Mouse (Mus musculus): ENCODE measurements around the gene Mettl7b. TPM values are rescaled to one million over a fixed set of nuclear protein-coding genes. Genes with fewer than 3 reads are reported as not detected.

Gene Mettl7b
- polyA plus RNA-seq, 2 experiments = 0.21 to 0.24 TPM

DNA sequence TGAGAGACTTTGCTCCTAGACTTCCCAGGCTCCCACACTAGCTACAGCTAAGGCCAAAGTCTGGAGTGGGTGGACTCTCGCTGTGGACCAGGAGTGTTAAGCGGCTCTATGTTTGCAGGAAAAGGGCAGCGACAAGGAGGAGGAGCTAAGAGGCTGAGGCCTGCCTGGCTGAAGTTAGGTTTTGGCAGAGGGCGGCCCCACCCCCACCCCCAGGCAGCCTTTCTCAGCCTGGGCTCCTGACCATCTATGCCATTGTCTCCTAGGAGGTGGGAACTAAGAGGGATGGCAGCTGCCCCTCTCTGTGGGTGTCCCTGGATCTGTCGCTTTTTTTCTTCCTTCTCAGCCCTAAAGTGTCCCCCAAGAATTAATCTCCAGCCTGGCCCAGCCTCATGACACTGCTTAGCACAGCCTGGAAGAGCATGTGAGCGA is 41.6 kb downstream of the Mettl7b start:
- no peak for ATAC-seq (ENCODE audit: low FRiP score, low read depth)
- Histone ChIP-seq H3K9ac (ENCODE audit: low read depth, low read length, severe bottlenecking) (0 out of 2 replicates have a peak overlapping the region, but pooled peaks have one; percentile 17), H3K36me3 (ENCODE audit: control insufficient read depth, insufficient read depth, low read length) (peaks cover 42% of the 10 kb centered on the region), H3K4me3 (replicated peaks; ENCODE audit: low read length) (no peak overlapping the region), H3K27me3 (ENCODE audit: control insufficient read depth, insufficient read depth, low read length) (no peaks in the 10 kb centered on the region), H3K4me1 (ENCODE audit: control insufficient read depth, insufficient read depth, low read length) (peaks cover 21% of the 10 kb centered on the region), H3K4me2 (replicated peaks; ENCODE audit: low read depth, low read length, severe bottlenecking) (no peak overlapping the region), H3K9me3 (ENCODE audit: control insufficient read depth, low read length) (no peaks in the 10 kb centered on the region), H3K27ac (replicated peaks; ENCODE audit: low read depth, low read length) (no peak overlapping the region)
- WGBS = 39% methylated on average over 6 of the region's 6 CpGs
- TF ChIP-seq POLR2A (IDR thresholded peaks at IDR 0.05; ENCODE audit: borderline replicate concordance, extremely low read depth, insufficient read depth, insufficient read length) = no peak
- no peak for DNase-seq (ENCODE audit: low spot score)

DNA sequence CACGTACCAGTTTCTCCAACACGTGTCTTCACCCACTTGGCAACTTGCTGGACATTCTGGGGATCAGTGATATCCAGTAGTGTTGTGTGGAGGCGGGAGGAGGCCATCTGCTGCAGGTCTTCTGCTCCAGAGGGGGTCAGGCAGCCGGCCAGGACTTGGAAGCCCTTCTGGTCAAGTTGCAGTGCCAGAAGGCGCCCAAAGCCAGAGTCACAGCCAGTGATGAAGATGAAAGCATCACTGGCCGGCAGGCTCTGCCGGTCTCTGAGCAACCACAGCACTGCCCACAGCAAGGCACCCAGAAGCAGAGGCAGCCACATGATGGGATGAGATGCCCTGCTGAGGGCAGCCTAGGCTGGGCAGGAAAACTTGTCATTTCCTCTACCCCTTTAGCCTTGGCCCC is 42.5 kb downstream of the Mettl7b start:
- Histone ChIP-seq H3K9me3 (ENCODE audit: control insufficient read depth, low read length) (no peaks in the 10 kb centered on the region), H3K36me3 (ENCODE audit: control insufficient read depth, insufficient read depth, low read length) (peaks cover 52% of the 10 kb centered on the region), H3K4me2 (replicated peaks; ENCODE audit: low read depth, low read length, severe bottlenecking) (no peak overlapping the region), H3K9ac (ENCODE audit: low read depth, low read length, severe bottlenecking) (no peak overlapping the region), H3K4me1 (ENCODE audit: control insufficient read depth, insufficient read depth, low read length) (peaks cover 21% of the 10 kb centered on the region), H3K27me3 (ENCODE audit: control insufficient read depth, insufficient read depth, low read length) (no peaks in the 10 kb centered on the region), H3K27ac (replicated peaks; ENCODE audit: low read depth, low read length) (no peak overlapping the region), H3K4me3 (replicated peaks; ENCODE audit: low read length) (no peak overlapping the region)
- DNase-seq (ENCODE audit: low spot score) = no peak
- 83% methylated on average over 7 of the region's 7 CpGs for WGBS
- ATAC-seq (ENCODE audit: low FRiP score, low read depth) = no peak
- no peak for TF ChIP-seq POLR2A (IDR thresholded peaks at IDR 0.05; ENCODE audit: borderline replicate concordance, extremely low read depth, insufficient read depth, insufficient read length)

DNA sequence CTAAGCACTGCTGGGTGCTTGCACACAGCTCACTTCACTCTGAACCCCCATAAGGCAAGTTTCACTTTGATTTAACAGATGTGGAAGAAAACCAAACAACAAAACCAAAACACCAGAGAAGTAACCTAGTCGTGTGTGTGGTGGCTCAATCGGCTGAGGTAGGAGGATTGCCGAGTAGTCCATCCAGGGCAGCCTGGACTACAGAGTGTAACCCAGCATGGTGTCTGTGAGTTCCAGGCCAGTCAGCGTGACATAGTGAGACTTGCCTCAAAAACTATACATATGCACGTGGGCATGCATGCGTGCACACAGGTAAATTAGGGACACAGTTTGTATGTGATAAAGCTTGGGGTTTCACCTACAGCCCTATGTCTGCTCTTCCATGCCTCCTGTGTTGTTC is 43.4 kb downstream of the Mettl7b start:
- Histone ChIP-seq H3K9ac (ENCODE audit: low read depth, low read length, severe bottlenecking) (no peak overlapping the region), H3K4me3 (replicated peaks; ENCODE audit: low read length) (no peak overlapping the region), H3K27ac (replicated peaks; ENCODE audit: low read depth, low read length) (no peak overlapping the region), H3K9me3 (ENCODE audit: control insufficient read depth, low read length) (no peaks in the 10 kb centered on the region), H3K4me2 (replicated peaks; ENCODE audit: low read depth, low read length, severe bottlenecking) (no peak overlapping the region), H3K36me3 (ENCODE audit: control insufficient read depth, insufficient read depth, low read length) (peaks cover 58% of the 10 kb centered on the region), H3K4me1 (ENCODE audit: control insufficient read depth, insufficient read depth, low read length) (peaks cover 21% of the 10 kb centered on the region), H3K27me3 (ENCODE audit: control insufficient read depth, insufficient read depth, low read length) (no peaks in the 10 kb centered on the region)
- ATAC-seq (ENCODE audit: low FRiP score, low read depth) = no peak
- no peak for DNase-seq (ENCODE audit: low spot score)
- 92% methylated on average over 6 of the region's 6 CpGs for WGBS
- TF ChIP-seq POLR2A (IDR thresholded peaks at IDR 0.05; ENCODE audit: borderline replicate concordance, extremely low read depth, insufficient read depth, insufficient read length) = no peak

DNA sequence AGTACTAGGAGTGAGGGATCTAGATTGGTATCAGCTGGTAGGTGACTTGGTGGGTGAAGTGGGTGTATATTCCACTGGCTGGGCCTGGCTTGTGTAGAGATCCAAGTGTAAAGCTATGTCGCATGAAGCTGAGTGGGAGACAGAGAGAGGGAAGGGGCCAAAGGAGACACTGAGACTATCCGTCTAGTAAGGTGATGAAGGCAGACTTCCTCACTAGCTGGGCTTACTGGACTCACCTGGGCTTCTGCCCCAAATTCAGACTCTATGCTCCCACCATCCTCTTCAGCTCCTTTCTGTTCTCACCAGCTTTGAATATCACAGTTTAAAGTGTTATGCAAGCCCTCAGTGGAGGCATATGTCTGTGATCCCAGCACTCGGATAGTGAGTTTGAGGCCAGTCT is 44.1 kb downstream of the Mettl7b start:
- H3K27me3 ChIP-seq (ENCODE audit: control insufficient read depth, insufficient read depth, low read length) = no peaks in the 10 kb centered on the region
- no peak for ATAC-seq (ENCODE audit: low FRiP score, low read depth)
- no peaks in the 10 kb centered on the region for H3K9me3 ChIP-seq (ENCODE audit: control insufficient read depth, low read length)
- H3K4me1 ChIP-seq (ENCODE audit: control insufficient read depth, insufficient read depth, low read length) = peaks cover 17% of the 10 kb centered on the region
- no peak overlapping the region for H3K4me2 ChIP-seq (replicated peaks; ENCODE audit: low read depth, low read length, severe bottlenecking)
- no peak overlapping the region for H3K9ac ChIP-seq (ENCODE audit: low read depth, low read length, severe bottlenecking)
- peaks cover 64% of the 10 kb centered on the region for H3K36me3 ChIP-seq (ENCODE audit: control insufficient read depth, insufficient read depth, low read length)
- no peak for DNase-seq (ENCODE audit: low spot score)
- TF ChIP-seq POLR2A (IDR thresholded peaks at IDR 0.05; ENCODE audit: borderline replicate concordance, extremely low read depth, insufficient read depth, insufficient read length) = no peak
- H3K27ac ChIP-seq (replicated peaks; ENCODE audit: low read depth, low read length) = no peak overlapping the region
- WGBS = 83% methylated on average over 3 of the region's 3 CpGs
- H3K4me3 ChIP-seq (replicated peaks; ENCODE audit: low read length) = no peak overlapping the region

DNA sequence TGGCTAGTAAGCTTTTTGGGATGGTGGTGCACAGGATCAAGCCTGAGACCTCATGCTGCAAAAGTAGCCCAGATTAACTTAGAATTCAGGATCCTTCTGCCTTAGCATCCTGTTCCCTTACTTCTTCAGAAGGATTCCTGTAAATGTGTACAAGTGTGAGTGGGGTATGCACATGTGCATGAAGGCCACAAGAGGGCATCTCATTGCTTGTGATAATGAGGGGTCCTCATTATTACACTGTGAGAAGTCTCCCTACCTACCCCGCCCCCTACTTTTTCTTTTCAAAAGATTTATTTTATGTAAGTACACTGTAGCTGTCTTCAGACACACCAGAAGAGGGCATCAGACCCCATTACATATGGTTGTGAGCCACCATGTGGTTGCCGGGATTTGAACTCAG is 45.2 kb downstream of the Mettl7b start:
- no peak for DNase-seq (ENCODE audit: low spot score)
- WGBS = 87% methylated on average over 2 of the region's 2 CpGs
- H3K9me3 ChIP-seq (ENCODE audit: control insufficient read depth, low read length) = no peaks in the 10 kb centered on the region
- H3K27ac ChIP-seq (replicated peaks; ENCODE audit: low read depth, low read length) = no peak overlapping the region
- no peak overlapping the region for H3K9ac ChIP-seq (ENCODE audit: low read depth, low read length, severe bottlenecking)
- no peak for ATAC-seq (ENCODE audit: low FRiP score, low read depth)
- no peak overlapping the region for H3K4me3 ChIP-seq (replicated peaks; ENCODE audit: low read length)
- H3K27me3 ChIP-seq (ENCODE audit: control insufficient read depth, insufficient read depth, low read length) = no peaks in the 10 kb centered on the region
- H3K36me3 ChIP-seq (ENCODE audit: control insufficient read depth, insufficient read depth, low read length) = peaks cover 70% of the 10 kb centered on the region
- H3K4me1 ChIP-seq (ENCODE audit: control insufficient read depth, insufficient read depth, low read length) = peaks cover 19% of the 10 kb centered on the region
- no peak overlapping the region for H3K4me2 ChIP-seq (replicated peaks; ENCODE audit: low read depth, low read length, severe bottlenecking)
- TF ChIP-seq POLR2A (IDR thresholded peaks at IDR 0.05; ENCODE audit: borderline replicate concordance, extremely low read depth, insufficient read depth, insufficient read length) = no peak

DNA sequence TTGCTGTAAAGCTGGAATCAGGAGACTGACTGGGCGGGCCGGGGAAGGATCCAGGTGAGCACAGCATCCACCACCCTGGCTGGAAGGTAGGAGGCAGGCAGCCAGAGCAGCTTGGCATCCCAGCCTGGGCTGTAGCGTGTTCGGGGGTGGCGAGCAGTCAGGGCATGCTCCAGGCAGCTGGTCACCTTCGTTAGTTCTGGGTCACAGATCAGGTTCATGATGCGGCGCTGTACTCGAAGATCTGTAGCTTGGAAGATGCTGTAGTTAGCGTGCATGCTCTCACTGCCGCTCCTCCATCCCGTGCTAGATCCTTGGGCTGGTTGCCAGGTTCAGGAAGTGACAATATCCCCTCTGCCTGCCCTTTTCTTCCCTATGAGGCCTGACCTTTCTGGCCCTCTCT is 47.1 kb downstream of the Mettl7b start:
- ATAC-seq (ENCODE audit: low FRiP score, low read depth) = no peak
- Histone ChIP-seq H3K36me3 (ENCODE audit: control insufficient read depth, insufficient read depth, low read length) (peaks cover 63% of the 10 kb centered on the region), H3K27ac (replicated peaks; ENCODE audit: low read depth, low read length) (no peak overlapping the region), H3K4me1 (ENCODE audit: control insufficient read depth, insufficient read depth, low read length) (peaks cover 24% of the 10 kb centered on the region), H3K9ac (ENCODE audit: low read depth, low read length, severe bottlenecking) (no peak overlapping the region), H3K4me2 (replicated peaks; ENCODE audit: low read depth, low read length, severe bottlenecking) (no peak overlapping the region), H3K27me3 (ENCODE audit: control insufficient read depth, insufficient read depth, low read length) (no peaks in the 10 kb centered on the region), H3K4me3 (replicated peaks; ENCODE audit: low read length) (no peak overlapping the region), H3K9me3 (ENCODE audit: control insufficient read depth, low read length) (no peaks in the 10 kb centered on the region)
- WGBS = 91% methylated on average over 12 of the region's 12 CpGs
- no peak for TF ChIP-seq POLR2A (IDR thresholded peaks at IDR 0.05; ENCODE audit: borderline replicate concordance, extremely low read depth, insufficient read depth, insufficient read length)
- DNase-seq (ENCODE audit: low spot score) = no peak
